Mouse (Mus musculus): ENCODE measurements around the gene Zfp871.

DNA sequence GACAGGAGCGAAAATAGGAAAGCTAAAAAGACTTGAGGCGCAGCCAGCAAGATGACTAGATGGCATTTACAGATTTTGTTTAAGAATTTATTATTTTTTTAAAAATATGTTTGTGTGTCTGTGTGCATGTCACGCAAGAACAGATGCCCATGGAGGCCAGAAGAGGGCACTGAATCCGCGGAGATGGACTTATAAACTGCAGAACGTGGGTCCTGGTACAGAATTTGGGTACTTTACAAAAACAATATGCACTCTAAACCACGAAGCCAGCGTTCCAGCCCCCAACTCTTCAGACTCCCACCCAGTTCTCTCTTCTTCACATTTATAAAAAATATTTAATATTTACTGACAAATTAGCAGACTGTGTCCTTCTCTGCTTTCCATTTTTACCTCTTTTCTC is 1.2 kb upstream of the Zfp871 start:
- TF ChIP-seq CTCF (IDR thresholded peaks at IDR 0.05; ENCODE audit: extremely low read depth, insufficient read depth, low read length) (no peak), POLR2A (IDR thresholded peaks at IDR 0.05; ENCODE audit: extremely low read depth, insufficient read depth, low read length) (no peak)

Data from cortical plate, adult 2 months (tissue).